Mouse (Mus musculus): ENCODE data around the gene Gm5767. TPM values are rescaled to one million over a fixed set of nuclear protein-coding genes. Genes with fewer than 3 reads are reported as not detected.

Gene Gm5767
- polyA plus RNA-seq, 2 experiments from 2014 or later = not detected

DNA sequence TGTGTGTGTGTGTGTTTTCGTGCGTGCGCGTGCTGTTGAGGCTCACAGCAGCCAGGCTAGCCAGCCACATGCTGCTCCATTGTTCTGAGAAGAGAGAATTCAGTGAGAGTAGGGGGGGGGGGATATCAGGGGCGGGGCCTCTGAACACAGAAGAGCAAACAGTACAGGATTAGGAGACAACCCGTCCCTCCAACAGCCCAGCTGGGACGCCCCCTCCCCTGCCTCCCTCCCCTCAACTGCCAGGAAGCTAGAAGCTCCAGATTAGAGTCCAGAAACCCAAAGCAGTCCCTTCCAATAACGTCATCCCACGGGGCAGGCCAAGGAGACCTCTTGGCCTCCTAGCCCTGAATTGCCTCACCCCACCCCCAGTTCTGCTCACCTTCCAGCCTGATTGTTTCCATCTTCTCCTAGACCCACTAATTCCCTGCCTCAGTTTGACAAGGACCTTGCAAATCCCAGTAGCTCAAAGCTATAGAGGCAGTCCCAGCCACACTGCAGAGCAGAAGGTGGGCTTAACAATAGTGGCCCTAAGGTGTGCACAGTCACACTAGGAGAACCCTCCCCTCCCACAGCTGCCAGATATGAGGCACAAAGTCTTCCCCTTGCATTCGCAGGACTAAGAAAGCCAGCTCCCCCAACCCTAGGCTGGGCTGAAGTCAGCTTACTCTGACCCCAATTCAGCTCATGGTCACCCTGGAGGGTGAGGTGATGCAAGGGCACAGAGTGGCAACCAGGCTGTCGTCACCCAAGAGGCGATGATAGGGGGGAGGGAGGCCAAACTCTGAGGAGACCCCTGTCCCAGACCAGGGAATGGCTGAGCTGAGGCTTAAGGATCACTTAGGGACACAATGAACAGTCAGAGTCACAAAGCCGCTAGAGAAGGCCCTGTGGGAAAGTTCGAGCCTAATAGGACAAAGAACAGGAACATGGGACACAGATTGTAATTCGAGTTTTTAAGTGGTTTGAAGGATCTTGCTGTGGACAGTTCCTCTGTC is 10.2 kb upstream of the Gm5767 start:
- ATAC-seq = no peak

- peak; percentile 85 for ATAC-seq
These were observed 8.8 kb upstream of the Gm5767 start, which contains the start of gene Carhsp1 for GRCm38 (mm10) chr16:8671551-8672349. Gene Carhsp1, minus strand, starts transcription at chr16:8672155.

DNA sequence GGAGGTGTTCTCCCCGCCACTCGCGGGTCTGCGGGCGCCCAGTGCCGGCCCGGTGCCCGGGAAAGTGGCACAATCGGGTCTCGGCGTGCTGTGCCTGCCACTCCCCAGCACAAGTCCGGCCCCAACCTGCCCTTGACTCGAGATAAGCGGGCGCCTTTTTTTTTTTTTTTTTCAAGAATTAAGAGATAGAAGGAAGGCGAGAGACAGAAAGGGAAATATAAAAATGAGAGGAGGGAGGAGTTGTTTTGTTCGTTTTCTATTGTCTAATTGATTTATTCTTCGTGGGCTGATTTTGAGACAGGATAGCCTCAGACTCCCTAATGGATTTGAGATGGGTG is 8.3 kb upstream of the Gm5767 start:
- no peak for ATAC-seq

- no peak for ATAC-seq
These were observed 7.8 kb upstream of the Gm5767 start for GRCm38 (mm10) chr16:8672811-8673210.

- no peak for ATAC-seq
These were observed 7.2 kb upstream of the Gm5767 start for GRCm38 (mm10) chr16:8673343-8673742.

DNA sequence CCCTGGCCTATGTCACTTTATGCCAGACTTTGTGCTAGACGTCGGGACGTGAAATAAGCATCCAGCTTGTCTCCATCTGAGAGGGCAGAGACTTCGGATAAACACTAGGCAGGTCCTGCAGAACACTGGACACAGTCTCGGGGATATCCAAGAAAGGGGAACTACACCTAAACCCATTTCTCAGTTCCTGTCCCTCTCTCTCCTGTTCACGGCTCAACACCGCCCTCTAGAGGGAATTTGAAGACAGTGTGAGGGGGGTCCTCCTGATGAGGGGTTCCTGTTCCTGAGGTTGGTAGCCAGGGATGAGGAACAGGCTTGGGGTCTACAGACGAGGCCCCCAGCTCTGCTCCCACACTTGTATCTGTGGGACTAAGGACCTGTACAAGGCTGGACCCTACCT is 6.4 kb upstream of the Gm5767 start:
- ATAC-seq = peak; percentile 37

DNA sequence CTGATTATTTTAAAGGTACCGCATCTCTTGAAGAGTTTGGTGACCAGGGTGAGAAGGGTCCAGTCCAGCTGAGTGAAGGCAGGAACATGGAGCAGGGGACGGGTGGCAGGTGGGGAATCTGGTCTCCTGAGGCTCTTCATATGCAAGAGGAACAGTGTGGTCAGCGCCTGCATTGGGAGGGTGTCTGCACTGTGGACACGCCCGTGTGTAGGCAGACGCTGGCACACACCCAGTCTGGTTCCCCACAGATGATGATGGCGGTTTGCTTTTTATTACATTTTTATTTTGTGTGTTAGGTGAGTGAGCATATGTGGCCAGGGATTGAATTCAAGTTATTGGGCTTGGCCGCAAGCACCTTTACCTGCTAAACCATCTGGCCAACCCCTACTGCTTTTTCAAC is 5.0 kb upstream of the Gm5767 start:
- ATAC-seq = no peak

- ATAC-seq = no peak
These were observed 4.3 kb upstream of the Gm5767 start for GRCm38 (mm10) chr16:8676228-8676627.

- peak; percentile 32 for ATAC-seq
These were observed 3.8 kb upstream of the Gm5767 start for GRCm38 (mm10) chr16:8676800-8677199.

DNA sequence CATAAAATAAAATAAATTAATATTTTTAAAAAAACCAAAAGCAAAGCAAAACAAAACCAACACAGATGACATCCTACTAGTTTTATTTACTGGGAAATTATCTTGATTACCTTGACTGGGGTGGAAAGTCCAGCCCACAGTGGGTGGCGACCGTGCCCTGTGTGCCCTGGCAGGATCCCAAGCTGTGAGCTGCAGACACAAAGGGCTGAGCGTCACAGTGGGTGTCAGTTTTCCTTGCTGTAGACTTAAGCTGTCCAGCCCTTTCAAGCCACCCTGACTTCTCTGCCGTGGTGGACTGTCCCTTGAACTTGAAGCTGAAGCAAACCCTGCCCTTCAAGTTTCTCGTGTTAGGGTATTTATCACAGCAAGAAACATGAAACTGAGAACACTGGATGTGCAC is 2.5 kb upstream of the Gm5767 start:
- ATAC-seq = no peak

DNA sequence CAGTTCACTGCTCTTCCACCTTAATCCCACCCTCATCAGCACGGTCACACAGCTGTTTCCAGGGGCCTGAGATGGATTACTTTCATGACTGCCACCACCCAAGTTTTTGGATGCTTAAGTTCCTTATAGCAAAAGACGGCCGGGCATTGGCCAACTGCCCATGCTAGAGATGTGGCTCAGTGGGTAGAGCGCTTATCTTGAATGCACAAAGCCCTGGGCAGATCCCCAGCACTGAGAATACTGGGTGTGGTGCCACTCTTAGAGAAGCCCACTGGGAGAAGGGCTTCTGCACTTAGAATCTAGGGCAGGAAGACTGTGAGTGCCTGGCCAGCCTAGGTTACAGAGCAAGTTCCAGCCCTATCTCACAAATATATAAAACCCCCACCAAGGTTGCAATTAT is 1.9 kb upstream of the Gm5767 start:
- ATAC-seq = no peak

DNA sequence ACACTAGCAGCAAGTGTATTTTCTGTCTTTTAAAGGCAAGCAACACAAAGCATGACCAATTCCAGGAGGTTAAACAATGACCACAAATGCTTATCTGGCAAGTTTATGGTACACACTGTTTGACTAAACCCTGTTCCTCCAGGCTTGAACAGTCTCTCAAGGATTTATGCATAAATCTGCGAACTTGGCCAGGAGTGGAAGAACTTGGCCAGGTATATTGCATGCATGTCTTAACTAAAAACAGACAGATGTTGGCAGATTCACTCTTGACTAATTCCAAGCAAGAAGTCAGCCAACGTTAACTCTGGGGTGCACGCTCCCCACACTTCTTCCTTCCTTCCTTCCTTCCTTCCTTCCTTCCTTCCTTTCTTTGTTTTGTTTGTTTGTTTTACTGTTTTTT is 790 bp upstream of the Gm5767 start:
- ATAC-seq = no peak

- no peak for ATAC-seq
These were observed 4.5 kb downstream of the Gm5767 start for GRCm38 (mm10) chr16:8685087-8685486.

- ATAC-seq = peak; percentile 88
These were observed 5.7 kb downstream of the Gm5767 start for GRCm38 (mm10) chr16:8686121-8686870.

DNA sequence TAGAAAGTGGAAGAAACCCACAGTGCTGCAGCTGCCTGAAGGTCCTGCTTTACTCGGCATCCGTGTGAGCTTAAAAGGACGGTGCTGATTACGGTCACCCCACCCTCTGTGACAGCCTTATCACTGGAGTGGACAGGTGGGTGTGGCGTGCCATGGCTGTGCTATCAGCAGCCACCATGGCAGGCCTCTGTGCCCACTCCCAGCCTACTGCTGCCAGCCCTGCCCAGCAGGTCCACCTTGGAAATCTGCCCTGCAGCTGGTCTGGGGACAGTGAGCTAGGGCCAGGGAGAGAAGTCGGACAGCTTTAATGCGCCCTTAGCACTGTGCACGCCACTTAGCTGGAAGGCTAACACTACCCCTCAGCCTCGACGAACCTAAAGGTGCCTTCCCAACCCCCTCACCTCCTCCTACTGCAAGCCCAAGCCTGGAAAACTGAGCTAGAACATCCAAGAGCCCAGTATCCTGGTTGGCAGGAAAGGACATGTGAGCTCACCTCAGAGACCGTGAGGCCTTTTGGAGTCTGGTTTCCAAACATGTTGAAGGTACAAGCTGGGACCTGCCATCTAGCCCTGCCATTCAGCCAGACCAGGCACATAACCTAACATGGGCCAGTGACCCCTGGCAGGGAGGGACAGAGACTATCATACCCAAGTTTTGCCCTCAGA is 6.4 kb downstream of the Gm5767 start:
- ATAC-seq = no peak

DNA sequence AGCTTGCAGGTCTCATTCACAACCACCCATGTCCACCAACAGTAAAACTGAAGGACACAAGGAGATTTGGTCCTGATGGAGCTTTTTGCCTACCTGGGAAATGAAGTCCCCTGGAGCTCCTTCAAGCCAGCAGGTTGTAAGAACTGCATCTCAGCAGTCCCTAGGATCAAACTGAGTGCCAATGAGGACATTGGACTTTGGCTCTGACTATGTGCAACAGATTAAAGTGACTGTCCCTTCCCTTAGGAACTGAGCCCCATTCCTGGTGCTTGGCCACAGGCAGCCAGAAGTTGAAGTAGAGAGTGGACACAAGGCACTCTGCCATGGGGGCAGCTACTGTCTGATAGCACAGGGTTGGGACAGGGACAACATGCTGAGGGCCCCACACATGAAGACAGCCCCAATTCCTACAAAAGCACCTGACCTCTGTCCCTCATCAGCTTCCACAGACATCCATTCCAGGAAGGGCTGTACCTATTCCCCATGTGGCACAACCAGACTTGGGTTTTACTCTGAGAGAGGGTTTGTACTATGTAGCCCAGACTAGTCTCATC is 7.1 kb downstream of the Gm5767 start:
- ATAC-seq = no peak

- ATAC-seq = no peak
These were observed 9.5 kb downstream of the Gm5767 start for GRCm38 (mm10) chr16:8689979-8690656.

- no peak for ATAC-seq
These were observed 10.6 kb downstream of the Gm5767 start for GRCm38 (mm10) chr16:8691206-8691605.

DNA sequence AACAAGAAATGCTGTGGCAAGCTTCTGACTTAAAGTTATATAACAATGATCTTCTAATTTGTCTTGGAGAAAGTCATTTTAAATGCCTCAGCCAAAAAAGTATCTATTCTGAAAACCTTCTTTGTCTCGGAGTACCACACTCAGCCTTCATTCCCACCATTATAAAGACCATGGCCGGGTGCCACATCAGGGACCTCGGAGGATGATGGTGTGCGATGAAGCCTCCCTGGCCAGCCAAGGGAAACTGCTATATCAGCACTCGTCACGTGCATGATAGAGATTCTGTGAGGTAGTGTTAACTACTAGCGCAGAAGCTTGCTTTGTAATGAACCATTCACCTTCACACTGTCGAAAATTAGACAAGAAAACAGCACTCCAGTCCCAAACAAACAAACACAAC is 19.0 kb downstream of the Gm5767 start:
- no peak for ATAC-seq

DNA sequence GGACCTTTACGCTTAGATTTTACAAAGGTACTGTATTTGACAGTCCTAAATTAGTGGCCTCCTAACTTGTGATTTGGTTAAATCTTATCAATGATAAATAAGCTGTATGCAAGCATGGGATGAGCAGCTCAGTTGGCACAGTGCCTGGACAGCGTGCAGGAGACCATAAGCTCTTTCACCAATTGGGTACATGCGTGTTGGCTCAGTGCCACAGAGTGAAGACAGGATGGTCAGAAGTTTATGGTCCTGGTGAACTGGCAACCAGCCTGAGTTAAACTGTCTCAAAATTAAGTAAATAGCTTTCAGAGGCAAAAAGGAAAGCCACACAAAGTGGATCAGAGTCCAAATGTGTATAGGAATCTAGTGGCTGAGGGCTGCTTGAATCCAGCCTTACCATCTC is 20.0 kb downstream of the Gm5767 start:
- ATAC-seq = no peak

- ATAC-seq = no peak
These were observed 31.4 kb downstream of the Gm5767 start for GRCm38 (mm10) chr16:8711998-8712397.

Measured in CD4-positive, CD25-positive, alpha-beta regulatory T cell, adult 4 months (primary cell).